Mouse (Mus musculus): ENCODE measurements at regions not wholly inside any gene's neighbourhood (a gene's known extent, or its start where the extent isn't known, plus 50 kb on each side); places are given as distances from the start of the nearest gene placed in this dataset.

DNA sequence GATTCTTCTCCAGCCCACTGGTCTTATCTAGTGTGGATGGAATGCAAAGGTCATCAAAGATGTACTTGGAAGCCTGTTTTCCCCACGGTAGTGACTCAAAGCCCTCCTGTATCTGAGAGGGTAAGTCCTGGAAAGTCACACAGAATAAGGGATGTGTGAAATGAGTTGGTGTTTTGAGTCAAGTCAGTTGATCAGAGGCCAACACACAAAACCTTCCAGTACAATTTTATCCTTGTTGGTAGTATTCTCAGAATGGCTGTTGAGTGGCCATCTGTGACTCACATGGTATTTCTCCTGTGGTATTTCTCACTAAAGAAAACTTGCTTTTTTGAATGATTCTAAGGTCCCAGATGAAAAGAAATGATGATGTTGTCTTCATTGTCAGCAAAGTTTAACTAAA lies 384.8 kb upstream of the Jag1 start:
- TF ChIP-seq CTCF (IDR thresholded peaks at IDR 0.05; ENCODE audit: insufficient read depth, low read length) (no peak), POLR2A (IDR thresholded peaks at IDR 0.05; ENCODE audit: borderline replicate concordance, extremely low read depth, low read depth, low read length) (no peak)

Data from lung, adult 2 months (tissue).